Mouse (Mus musculus): ENCODE measurements around the gene Mapk8. TPM values are rescaled to one million over a fixed set of nuclear protein-coding genes. Genes with fewer than 3 reads are reported as not detected.
A peak's percentile ranks its signal among the peaks of the same experiment; 100 is the strongest.
"Not testable (repeated sequence)": the region's sequence is repeated elsewhere in the genome, so short reads cannot be mapped to it uniquely, and the experiment has no call there.

Gene Mapk8
- total RNA-seq (2015; ENCODE audit: low replicate concordance): 12.6 and 18.4 TPM in 2 replicates
- 7.9 and 17.6 TPM in 2 replicates for total RNA-seq (2017; ENCODE audit: low replicate concordance)

DNA sequence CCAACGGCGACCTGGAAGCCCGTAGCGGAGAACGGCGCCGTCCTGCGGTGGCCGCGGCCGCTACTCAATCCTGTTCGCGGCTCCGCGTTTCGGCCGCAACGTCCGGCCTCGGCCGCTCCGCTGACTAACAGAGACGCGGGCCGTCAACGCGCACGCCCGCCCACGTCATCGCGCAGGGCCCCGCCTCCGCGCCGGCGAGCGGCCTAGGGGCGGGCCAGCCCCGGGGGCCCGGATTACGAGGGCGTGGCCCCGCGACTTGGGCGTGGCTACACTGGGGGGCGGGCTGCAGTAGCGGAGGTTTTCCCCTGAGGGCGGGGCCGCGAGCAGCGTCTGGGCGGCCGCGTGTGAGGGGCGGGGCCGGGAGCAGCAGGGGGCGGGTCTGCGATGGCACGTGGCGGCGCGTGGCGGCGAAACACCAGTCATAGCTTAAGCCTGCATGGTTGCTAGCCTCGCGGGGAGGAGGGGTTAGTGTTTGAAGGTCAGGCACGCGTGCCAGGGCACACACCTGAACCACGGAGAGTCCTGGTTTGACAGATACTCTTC lies at the start of gene Mapk8:
Gene Mapk8, minus strand, starts transcription at position 132 of the 543 bp plus-strand sequence.
- peak; percentile 95 for ATAC-seq (replicated peaks; ENCODE audit: low FRiP score, poor library complexity, severe bottlenecking)

- ATAC-seq (replicated peaks; ENCODE audit: low FRiP score, poor library complexity, severe bottlenecking): no peak
Observed at GRCm38 (mm10) chr14:33495226-33495625, 48.3 kb upstream of the Mapk8 start.

- no peak for ATAC-seq (replicated peaks; ENCODE audit: low FRiP score, poor library complexity, severe bottlenecking)
Observed at GRCm38 (mm10) chr14:33487805-33488550, 41.0 kb upstream of the Mapk8 start.

- no peak for ATAC-seq (replicated peaks; ENCODE audit: low FRiP score, poor library complexity, severe bottlenecking)
Observed at GRCm38 (mm10) chr14:33481991-33482390, 35.0 kb upstream of the Mapk8 start.

DNA sequence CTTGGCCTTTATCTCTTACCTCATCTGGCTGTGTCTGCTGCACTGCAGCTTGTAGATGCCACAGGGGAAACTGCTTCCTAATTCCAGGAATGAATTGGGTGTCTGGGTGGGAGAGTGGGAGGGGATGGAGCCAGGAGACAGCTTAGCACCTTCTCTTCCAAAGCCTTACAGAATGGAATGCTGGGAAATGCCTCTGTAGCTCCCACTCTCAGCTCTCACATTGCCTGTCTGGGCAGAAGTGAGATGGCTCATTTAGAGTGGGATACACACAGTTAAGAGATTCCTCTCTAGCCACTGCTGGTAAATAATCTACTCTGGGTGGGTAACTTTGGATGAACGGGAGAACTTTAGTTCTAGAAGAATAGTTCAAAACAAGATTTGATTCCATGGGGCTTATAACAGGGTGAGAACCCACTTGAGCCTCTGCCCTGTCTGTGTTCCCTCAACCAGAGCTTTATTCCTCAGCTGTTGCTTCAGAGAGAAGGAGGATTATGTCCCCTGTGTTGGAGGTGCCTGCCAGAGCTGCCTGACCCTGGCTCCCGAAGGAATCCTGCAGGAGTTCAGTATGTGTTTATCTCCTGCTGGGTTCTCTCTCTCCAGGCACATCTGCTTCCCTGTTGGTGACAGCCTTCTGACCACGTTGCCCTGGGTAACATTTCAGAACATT lies 29.3 kb upstream of the Mapk8 start:
- ATAC-seq (replicated peaks; ENCODE audit: low FRiP score, poor library complexity, severe bottlenecking): no peak

DNA sequence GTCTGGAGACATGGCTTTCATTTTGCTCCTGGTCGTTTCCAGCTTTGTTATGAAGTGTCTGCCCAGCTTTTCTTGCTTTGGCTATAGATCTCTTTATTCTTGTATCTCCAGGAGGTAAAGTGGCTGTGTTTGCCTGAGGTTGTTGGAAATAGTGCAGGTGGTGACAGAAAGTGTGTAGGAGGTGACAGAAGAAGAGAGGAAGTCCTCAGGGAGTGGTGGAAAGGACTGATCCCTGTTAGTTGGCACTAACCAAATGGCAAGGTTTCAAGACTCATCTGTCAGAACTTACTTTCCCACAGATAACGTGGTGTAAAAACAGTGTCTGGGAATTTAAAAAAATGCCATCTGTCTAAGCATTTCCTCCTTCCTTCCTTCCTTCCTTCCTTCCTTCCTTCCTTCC lies 27.5 kb upstream of the Mapk8 start:
- no peak for ATAC-seq (replicated peaks; ENCODE audit: low FRiP score, poor library complexity, severe bottlenecking)

- ATAC-seq (replicated peaks; ENCODE audit: low FRiP score, poor library complexity, severe bottlenecking): no peak
Observed at GRCm38 (mm10) chr14:33471331-33471730, 24.4 kb upstream of the Mapk8 start, which contains the start of gene Frmpd2. Frmpd2 (plus strand) TSS chr14:33471696.

- no peak for ATAC-seq (replicated peaks; ENCODE audit: low FRiP score, poor library complexity, severe bottlenecking)
Observed at GRCm38 (mm10) chr14:33467766-33468165, 20.8 kb upstream of the Mapk8 start.

- ATAC-seq (replicated peaks; ENCODE audit: low FRiP score, poor library complexity, severe bottlenecking): no peak
Observed at GRCm38 (mm10) chr14:33463658-33464057, 16.7 kb upstream of the Mapk8 start.

GRCm38 (mm10) chr14:33450331-33450730 lies 3.4 kb upstream of the Mapk8 start:
- ATAC-seq (replicated peaks; ENCODE audit: low FRiP score, poor library complexity, severe bottlenecking): no peak

DNA sequence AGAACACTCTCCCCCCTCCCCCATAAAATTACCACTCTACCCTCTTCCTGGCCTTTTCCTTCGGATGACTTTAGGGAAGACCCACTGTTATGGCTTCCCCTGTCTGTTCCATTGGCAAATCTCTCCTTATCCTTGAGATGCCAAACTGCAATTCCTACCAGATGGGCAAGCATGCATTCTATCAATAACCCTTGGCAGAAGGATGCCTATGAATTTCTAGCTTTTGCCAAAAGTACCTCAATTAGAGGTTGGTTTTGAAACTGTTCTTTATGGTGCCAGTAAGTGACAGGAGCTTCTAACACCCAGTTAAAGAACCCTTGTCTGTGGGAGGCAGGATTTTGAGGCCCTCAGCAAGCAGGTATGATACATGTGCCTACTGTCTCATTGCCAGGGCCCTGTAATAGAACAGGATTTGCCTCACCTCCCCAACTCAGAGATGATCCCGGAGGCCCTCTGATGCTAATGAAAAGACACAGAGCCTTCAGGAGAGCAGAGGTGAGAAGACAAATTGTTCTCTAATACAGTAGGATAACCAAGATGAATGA lies 2.4 kb upstream of the Mapk8 start:
- no peak for ATAC-seq (replicated peaks; ENCODE audit: low FRiP score, poor library complexity, severe bottlenecking)

- no peak for ATAC-seq (replicated peaks; ENCODE audit: low FRiP score, poor library complexity, severe bottlenecking)
Observed at GRCm38 (mm10) chr14:33448276-33448675, 1.3 kb upstream of the Mapk8 start.

DNA sequence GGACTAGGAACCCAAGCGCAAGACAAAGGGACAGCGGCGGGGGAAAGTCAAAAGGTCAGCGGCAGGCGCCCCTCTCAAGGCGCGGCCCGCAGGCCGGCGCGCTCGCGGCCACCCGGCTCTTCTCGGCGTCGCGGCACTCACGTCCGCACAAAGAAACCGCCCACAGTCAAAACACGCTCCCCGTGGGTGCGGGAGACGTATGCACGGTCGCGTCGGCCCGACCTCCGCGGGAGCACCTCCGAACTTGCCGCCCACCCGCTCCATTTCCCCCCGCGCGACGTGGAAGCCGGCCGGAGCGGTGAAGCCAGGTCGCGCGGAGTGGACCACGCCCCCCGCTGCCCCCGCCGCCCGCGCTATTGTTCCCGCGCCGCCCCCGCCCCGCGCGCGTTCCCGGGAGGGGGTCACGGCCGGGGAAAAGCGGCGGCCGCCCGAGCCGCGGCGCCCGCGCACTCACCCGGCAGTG lies 366 bp downstream of the Mapk8 start:
- ATAC-seq (replicated peaks; ENCODE audit: low FRiP score, poor library complexity, severe bottlenecking): no peak

- no peak for ATAC-seq (replicated peaks; ENCODE audit: low FRiP score, poor library complexity, severe bottlenecking)
Observed at GRCm38 (mm10) chr14:33445962-33446361, 996 bp downstream of the Mapk8 start.

- no peak for ATAC-seq (replicated peaks; ENCODE audit: low FRiP score, poor library complexity, severe bottlenecking)
Observed at GRCm38 (mm10) chr14:33443780-33444179, 3.2 kb downstream of the Mapk8 start.

GRCm38 (mm10) chr14:33432485-33432884 lies 14.5 kb downstream of the Mapk8 start:
- not testable (repeated sequence) for ATAC-seq (replicated peaks; ENCODE audit: low FRiP score, poor library complexity, severe bottlenecking)

DNA sequence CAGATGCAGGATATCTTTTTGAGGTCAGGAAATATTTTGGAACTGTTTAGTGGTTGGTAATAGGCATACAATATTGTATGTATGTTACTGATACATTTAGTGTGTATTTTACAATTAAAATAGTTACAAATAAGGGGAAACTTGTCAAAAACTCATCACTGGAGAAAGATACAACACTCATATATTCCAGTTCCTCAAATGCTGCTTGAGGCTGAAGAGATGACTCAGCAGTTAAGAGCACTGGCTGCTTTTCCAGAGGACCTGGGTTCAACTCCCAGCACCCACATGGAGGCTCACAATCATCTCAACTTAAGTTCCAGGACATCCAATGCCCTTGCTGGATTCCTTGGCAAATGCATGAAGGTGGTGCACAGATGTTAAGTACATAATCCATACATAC lies 22.8 kb downstream of the Mapk8 start:
- ATAC-seq (replicated peaks; ENCODE audit: low FRiP score, poor library complexity, severe bottlenecking): no peak

- no peak for ATAC-seq (replicated peaks; ENCODE audit: low FRiP score, poor library complexity, severe bottlenecking)
Observed at GRCm38 (mm10) chr14:33423003-33423402, 24.0 kb downstream of the Mapk8 start.

GRCm38 (mm10) chr14:33418311-33418909 lies 28.5 kb downstream of the Mapk8 start:
- no peak for ATAC-seq (replicated peaks; ENCODE audit: low FRiP score, poor library complexity, severe bottlenecking)

DNA sequence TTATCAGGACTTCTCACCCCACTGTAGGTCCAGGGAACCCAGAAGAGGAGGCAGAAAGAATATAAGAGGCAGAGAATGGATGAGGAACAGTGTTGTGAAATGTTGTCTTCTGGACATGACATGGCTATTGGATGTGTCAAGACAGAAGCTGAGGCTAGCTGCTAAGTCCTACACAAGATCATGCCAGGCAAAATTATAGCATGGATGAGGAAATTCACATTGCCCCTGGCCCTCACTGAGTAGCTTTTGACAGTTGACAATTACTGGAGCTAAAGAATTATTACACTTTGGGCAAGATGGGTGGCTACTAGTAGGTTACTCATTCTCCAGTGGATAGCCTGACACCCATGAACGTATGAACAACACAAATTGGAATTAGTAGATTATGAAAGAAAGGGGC lies 31.2 kb downstream of the Mapk8 start:
- no peak for ATAC-seq (replicated peaks; ENCODE audit: low FRiP score, poor library complexity, severe bottlenecking)

All from erythroid progenitor cell, adult 5-6 weeks (primary cell).